Mouse (Mus musculus) embryo, embryonic 11.5 days (tissue): Measurements from ENCODE around the gene Rgs7.

ENCODE experiments used
- DNase-seq: peaks from one replicate; pipeline ENCODE4 v3.0.0-alpha.2; 2012; ENCODE audit warnings: low read depth, low spot score

Gene Rgs7

DNA sequence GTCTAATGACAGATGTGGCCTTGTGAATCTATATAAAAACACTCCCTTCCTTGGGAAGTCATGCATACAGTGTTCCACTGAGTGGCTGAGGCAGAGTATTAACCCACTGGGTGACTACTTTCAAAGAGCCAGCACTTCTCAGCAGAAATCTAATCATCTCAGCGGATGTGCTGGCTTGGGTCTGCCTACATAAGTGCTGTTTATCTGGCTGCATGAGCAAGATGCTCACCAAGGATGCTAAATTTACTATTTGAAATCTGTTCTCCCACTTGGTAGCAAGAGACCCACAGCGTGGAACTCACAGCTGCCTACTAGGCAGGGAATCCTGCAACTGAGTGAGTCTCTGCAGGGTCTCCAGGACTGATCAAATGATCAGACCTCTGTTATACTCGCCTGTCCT is 184.7 kb downstream of the Rgs7 start:
- no peak for DNase-seq

DNA sequence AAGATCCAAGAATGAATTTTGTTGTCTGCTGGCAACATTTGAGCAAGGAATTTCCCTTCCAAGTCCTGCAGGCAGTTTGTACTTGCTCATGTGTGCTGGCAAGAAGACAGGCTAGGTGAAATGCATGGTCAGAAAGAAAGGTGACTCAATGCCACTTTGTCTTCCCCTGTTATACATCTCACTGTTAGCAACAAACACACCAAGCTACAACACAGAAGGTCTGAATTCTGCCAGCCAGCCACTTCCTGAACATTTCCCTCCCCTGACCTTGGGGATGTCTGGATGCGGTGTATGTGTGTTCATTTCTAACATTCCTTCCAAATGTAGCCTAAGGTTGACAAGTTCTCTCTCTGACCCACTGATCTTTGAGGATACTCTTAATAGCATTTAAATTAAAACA is 191.4 kb downstream of the Rgs7 start:
- DNase-seq: no peak

DNA sequence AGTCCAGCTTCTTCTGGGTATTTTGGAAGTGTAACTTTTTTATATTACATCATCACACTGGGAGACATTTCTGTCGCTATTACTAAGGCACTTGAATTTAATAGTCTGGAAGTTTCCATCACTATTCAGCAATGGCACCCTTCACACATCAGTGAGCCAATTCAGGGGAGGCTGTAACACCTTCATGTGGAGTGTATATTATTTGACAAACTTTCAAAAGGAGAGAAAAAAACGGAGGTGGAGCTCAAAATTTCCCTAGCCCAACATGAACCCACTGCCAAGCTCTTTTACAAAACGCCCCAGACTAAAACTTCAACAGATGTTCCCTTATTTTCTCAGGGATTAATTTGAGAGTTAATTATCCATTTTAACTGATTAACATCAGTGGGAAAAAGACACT is 191.9 kb downstream of the Rgs7 start:
- DNase-seq: no peak

DNA sequence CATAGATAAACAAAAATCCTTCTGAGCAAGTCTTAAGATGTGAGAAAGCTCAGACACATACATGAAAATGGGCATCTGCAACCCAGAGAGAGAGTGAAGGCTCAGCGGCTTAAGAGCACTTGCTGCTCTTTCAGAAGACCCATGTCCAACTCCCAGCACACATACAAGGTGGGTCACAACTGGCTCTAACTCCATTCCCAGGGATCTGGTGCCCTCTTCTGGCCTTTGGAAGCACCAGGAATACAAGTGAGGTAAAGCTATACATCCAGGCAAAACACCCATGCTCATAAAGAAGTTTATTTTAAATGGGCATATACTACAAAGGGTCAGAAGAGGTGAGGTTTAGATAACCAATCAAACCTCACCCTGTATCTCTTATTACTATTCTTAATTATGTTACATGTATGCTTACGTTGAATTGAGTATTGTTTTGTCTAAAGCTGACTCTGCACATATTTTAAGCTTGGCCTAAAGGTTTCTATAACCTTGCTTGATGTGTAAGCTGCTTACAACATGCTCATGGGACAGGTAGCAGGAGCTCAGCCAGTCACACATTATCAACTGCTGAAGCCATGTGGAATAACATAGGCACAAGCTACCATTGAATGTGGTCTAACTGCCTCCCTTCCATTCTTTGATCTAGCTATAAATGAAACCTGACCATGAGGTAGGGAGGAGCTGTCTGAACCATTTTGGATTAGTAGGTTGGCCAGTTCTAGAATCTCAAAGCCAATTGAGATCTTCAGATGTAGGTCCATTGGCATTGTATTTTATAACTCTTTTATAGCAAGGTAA is 192.5 kb downstream of the Rgs7 start:
- DNase-seq: no peak

DNA sequence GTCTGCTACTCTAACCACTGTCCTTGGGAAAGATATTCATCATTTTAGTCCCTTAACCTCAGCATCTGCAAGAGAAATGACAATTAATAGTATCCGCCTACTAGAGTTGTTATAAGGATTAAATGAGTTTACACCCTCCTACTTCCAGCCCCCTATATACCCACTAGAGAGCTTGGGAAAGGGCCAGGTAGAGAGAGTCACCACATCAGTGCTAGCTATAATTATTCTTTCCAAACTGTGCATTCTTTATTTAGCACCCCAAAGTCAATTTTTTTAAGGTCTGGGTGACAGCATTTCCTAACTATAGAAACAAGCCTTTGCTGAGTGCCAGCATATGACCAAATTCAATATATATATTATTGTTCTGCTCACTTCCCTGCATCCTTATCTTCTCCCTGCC is 195.4 kb downstream of the Rgs7 start:
- DNase-seq: no peak

DNA sequence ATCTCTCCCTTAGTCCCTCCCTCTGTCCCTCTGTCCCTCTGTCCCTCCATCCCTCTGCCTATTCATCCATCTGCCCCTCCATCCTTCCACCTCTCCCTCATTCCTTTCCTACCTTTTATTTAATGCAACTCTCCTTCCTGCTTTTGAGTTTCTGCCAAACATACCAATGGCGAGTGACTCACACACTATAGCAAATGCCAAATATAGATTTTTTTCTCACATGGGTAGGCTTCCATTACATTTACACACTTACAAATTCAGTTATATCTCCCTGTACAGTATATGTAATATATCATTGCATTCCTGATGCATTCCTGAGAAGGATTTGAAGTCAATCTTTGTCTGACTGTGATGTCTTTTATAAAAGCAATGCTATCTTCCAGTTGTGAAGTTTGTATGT is 202.2 kb downstream of the Rgs7 start:
- no peak for DNase-seq

DNA sequence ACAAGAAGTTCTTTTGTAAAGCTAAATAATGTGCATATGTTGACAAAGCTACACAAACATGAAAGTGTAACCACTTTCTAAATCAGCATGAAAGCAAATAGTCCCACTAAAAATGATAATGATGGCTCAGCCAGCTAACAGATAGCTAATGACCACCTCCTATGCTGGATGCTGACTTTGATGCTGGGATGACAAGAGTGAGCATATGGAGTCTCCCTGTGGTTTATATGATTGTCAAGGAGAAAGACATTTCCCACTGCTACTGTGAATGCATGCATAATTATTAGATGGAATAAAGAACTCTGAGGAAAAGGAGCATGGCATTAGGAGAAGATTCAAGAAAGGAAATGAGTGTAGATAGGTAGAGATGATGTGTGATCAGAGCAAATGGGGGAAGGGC is 230.0 kb downstream of the Rgs7 start:
- no peak for DNase-seq

DNA sequence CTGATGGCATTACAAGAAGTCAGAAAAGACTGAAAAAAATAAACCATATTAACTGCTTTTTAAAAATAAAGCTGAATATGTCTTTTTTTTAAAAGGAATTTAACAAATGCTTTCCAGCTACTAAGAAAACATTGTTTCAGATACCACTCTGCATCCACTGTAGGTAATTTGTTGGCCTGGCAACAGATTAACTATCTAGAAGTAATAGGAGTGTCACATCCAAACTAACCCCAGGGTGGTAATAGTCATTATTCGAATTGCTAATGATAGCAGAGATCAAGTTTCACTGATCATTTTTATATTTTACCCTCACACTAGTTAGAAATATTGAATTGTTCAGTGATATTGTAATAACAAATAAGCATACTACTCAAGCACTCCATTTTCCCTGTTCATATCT is 232.9 kb downstream of the Rgs7 start:
- DNase-seq: no peak

DNA sequence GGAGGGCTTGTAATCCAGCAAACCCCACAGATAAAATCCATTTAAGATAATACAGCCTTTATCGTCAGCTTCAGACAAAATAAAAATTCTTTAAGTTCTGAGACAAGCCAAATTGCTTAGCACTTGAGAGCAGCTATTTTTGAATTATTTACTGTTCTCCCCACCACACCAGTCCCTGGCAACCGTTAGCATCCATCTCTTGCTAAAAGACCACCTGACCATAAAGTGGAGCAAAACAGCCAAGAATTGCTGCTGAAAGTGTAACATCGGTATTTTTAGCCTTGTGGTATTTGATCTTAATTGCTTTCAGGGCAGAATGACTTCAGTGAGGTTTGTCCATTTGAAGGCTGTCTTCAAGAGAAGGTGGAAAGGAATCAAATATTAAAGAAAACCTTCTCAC is 237.1 kb downstream of the Rgs7 start:
- no peak for DNase-seq

DNA sequence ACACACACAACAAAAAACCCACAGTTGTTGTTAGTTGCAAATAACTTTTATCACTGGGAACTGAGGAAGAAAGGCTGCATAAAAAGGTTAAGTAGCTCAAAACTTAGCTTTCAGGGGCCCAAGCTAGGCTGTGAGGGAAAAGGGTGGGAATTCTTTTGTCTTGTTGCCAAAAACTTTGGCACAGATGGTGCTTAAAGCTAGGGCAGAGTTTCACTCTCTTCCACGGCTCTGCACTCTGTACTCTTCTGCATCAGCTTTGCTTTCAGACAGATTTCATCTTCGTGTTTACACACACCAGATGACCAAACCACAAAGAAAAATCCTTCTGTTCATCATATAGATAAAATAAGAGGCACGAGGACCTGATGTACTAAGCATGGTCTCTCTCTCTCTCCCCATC is 237.6 kb downstream of the Rgs7 start:
- no peak for DNase-seq

DNA sequence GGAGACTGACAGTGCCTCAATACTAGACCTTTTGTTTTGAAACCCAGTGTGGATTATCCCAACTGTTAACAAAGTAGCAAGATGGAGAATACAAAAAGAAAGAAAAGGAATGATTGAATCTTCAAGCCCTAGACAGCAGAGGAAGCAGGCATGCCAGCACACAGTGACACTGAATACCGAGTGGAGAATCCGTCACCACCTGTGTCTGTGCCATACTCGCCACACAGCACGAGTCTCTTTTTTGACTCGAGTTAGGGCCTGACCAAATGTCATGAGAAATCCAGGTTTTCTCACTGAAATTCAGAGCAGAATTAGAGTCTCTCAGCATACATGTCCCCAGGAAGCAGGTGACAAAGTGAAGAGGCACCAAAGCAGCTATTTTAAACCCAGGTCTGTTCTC is 250.2 kb downstream of the Rgs7 start:
- no peak for DNase-seq

DNA sequence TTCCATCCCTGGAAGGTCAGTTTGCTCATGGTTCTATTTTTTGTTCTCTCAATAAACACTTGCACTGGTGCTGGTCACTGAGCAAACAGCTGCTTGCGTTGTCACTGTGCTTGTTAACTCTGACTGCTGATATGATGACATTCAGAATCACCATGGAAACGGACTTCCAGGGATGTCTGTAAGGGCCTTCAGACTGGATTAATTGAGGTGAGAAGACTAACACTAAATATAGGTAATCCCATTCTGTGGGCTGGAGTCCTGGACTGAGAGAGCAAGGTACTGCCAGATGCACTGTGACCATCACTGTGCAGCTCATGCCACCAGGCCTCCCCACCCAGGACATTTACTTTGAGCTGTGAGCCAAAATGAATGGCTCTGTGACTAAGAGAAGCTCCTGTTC is 252.2 kb downstream of the Rgs7 start:
- DNase-seq: no peak

DNA sequence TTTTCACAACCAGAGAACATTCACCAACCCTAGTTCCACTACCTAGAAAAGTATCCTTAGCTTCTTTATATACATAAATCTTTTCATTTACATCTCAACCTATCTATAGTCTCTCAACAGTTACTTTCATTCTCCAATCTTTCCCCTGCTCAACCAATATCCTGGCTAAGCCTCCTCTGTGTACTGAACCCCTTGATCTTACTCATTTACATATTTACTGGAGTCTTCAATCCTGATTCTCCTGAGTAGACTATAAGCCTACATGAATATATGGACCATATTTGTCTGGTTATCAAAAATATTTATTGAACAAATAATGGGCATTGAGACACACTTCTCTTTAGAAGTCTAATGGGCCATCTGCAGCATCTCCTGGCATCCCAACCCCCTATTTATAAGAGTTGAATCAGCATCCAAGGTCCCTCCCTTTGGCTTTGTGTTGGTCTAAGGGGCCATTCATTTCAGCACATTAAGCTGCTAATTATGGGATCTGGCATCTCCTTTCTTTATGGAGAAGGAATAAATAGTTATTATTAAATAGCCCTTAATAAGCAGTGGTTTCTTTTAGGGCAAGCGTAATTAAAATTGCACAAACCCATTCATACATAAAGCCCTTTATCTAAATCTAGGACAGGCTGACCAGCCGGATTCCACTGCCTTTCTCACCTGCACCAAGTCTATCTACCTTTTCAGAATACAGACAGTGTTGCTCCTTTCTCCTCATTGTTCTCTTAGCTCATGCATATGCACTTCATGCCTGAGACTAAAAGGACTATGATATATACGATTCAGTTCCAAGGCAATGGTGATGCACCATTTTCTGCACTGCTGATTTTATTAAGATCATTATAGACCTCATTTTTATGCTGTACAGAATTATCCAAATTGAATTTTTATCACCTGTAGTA is 270.5 kb downstream of the Rgs7 start:
- DNase-seq: no peak

DNA sequence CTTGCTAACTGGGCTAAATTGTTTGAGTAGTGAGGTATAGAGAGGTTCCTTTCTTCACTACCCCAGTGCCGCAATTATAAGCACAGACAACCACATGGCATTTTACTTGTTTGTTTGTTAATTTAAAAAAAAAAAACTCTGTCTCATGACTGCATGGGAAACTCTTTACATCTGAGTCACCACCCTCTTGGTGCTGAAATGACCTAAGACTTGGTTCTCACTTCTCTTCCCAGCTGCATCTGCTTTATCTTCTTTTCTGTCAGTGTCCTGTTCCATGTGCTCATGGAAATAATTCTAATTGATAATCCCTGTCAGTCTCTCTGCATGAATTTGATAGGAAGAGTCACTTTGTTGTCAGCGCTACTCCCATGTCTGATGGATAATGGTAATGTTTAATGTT is 272.7 kb downstream of the Rgs7 start:
- DNase-seq: no peak

DNA sequence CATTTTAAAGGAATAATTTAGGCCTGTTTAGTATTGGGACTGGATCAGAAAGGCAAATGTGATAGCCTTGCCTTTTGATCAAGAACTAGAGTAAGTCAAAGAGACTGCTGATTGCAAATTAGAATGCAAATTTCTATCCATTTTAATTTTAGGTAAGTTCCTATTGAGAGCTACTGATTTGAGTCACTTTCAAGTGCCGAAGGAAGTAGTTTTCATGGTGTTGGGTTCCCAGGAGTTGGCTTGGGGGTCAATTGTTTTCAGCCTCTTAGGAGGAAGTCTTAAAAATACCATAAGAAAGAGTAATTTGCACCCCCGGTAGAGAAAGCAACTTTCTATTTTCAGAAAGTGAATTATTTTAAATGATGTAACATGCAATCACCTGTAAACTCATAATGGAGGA is 285.3 kb downstream of the Rgs7 start:
- DNase-seq: no peak

DNA sequence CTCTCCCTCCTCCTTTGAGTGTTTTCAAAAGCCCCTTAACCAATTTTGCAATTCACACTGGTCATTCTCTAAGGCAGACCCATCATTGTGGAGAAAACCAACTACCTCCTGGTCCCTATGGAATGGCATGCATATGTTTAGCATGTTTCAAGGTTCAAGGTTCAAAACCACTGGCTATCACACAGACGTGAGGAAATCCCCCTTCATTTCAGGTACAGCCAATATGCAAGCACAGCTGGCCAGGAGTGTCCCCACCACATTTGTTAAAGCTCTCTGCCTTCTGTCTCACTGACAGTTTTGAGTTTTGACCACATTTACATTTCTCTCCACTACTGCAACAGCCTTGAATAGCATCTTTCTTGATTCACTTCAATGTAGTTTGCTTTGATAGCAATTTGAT is 286.7 kb downstream of the Rgs7 start:
- DNase-seq: no peak

DNA sequence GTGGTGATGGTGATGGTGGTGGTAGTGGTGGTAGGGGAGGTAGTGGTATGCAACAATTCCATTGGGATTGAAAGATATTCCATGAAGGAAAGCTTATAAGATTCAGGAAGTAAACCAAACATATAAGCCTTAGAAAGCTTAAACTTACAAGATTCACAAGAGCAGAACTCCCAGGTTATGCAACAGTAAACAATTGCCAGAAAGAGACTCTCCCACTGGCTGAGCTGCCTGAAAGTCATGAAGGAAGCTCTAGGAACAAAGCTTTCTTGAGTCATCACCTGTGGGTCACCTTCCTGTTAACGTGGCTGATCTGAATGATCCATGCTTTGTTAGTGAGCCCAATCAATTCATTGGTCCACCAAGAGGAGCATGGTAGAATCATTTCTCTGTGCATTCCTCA is 288.8 kb downstream of the Rgs7 start:
- DNase-seq: no peak

DNA sequence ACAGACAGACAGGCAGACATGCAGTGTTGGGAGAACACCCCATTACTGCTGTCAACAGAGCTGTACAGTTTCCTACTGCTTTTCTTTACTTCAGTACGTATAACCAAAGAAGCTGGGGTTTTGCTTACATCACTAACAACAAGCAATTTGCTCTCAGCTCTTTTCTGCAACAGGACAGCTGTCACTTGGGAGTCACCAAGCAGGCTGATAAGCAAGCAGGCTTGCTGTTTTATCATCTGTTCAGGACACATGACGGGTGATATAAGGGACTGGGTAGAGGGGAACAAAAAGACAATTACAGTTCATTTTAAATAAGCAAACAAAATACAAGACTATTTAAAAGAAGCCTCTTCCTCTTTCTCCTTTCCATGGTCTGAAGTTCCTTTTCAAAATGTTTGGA is 289.4 kb downstream of the Rgs7 start:
- DNase-seq: no peak

DNA sequence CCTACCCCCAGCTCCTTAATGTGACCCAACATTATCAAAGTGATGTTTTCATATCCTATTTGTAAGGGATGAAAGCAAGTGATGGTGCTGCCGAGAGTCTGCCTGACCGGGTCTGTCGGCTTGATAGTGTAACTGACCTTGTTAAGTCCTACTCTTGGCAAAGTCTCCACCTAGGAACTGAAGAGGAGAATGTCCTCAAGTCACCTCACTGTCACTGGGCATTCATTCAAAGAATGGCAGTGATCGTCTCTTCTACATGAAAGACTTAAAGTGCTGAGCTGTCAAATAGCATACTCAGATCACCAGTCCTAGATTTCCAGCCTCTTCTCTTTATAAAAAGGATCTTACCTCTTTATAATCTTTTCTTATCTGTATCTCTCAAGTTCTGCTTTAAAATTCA is 293.4 kb downstream of the Rgs7 start:
- DNase-seq: no peak

DNA sequence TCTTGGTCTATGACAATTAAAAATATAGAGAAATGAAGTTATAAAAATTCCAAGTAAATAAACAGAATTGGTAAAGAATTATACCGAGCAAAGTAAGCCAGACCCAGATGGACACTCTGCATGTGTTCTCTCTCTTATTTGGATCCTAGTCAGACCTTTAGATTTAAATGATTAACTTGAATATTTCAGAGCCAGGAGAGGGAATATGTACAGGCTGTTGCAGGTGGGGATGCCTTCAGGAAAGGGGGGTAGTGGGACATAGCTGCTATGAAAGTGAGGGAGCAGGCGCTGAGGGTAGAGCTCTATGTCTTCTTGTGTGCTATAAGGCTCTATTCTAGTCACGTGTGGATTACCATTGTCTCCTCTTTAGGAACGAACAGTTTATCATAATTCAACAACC is 296.5 kb downstream of the Rgs7 start:
- DNase-seq: no peak

DNA sequence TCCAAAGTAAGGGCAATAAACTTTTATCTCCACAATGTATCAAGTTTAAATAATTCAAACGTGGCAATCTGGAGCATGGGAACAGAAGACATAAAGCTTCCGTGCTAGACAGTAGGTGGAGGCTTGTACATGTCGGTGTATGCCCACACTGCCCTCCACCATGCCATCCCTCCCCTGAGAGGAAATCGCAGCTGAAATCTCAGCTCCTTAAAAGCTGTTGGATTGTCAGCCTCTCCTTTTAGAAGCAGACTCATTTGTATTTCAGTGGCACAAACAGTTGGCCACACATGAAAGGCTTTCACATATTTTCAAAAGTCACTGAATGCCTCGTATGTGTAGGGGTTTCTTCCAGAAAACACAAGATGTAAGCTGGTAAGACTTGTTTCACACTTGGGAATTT is 304.1 kb downstream of the Rgs7 start:
- DNase-seq: no peak

DNA sequence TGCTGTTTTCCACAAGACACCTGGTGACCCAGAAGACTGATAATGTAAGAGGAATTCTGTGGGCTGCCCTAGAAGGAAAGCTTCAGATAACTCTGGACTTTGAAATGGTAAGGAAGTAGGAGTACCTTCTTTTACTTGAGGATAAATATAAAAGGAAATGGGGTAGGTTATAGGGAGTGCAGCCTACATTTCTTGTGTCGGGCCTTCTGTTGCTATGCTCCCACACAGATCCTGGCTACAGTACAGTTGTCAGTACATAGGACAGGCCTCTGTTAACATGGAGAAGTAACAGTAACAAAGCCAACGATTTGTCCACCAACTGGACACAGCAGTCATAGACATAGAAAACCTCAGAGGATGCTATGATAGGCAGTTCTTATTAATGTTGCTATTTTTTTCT is 307.1 kb downstream of the Rgs7 start:
- no peak for DNase-seq

DNA sequence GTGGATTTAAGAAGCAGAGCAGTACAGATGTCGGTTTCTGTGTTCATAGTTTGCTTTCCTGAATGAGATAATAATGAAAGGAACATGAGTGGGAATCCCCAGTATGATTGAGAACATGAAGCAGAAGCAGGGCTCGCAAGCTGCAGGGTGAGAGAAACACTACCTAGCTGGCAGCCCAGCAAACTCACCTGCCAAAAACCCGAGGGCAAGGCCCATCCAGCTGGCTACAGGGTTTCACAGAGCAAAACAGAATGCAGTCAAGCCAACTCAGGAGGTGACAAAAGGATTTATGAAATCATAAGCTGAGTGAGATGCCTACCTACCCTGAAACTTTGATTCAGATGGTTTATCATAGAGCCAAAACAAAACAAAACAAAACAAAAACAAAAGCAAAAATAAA is 307.6 kb downstream of the Rgs7 start:
- DNase-seq: no peak
